Mouse (Mus musculus): ENCODE results near the gene Dok5.

- TF ChIP-seq POLR2A (IDR thresholded peaks at IDR 0.05; ENCODE audit: borderline replicate concordance, extremely low read depth, insufficient read depth, insufficient read length, poor library complexity, severe bottlenecking) (no peak), CTCF (IDR thresholded peaks at IDR 0.05; ENCODE audit: borderline replicate concordance, extremely low read depth, insufficient read depth, insufficient read length) (no peak)
These were observed 76.1 kb downstream of the Dok5 start for GRCm38 (mm10) chr2:170807555-170808258.

Data from brain, embryonic 14.5 days (tissue).